Mouse (Mus musculus) testis, adult 2 months (tissue): ENCODE data around the gene Cdc42se2. TPM values are rescaled to one million over a fixed set of nuclear protein-coding genes. Genes with fewer than 3 reads are reported as not detected.

ENCODE experiments used
- H3K27ac ChIP-seq: fragments of 200-500 bp; 2 replicates; pipeline ENCODE4 v1.5.1; 2012; ENCODE audit warnings: low read depth, low read length; ENCODE audit not compliant: control insufficient read depth, insufficient read depth
- H3K27me3 ChIP-seq: fragments of 200-500 bp; 2 replicates; pipeline ENCODE4 v1.6.1; 2012; ENCODE audit warnings: mild to moderate bottlenecking, low read length, moderate library complexity; ENCODE audit not compliant: control insufficient read depth, insufficient read depth
- H3K36me3 ChIP-seq: fragments of 200-500 bp; 2 replicates; pipeline ENCODE4 v1.6.1; 2012; ENCODE audit warnings: mild to moderate bottlenecking, low read length; ENCODE audit not compliant: control insufficient read depth, insufficient read depth
- H3K4me1 ChIP-seq: fragments of 200-500 bp; 2 replicates; pipeline ENCODE4 v1.6.1; 2012; ENCODE audit warnings: low read length; ENCODE audit not compliant: control insufficient read depth, insufficient read depth
- H3K4me3 ChIP-seq: fragments of 200-500 bp; 2 replicates; pipeline ENCODE4 v1.5.1; 2012; ENCODE audit warnings: low read depth, mild to moderate bottlenecking, low read length, moderate library complexity, mixed read lengths; ENCODE audit not compliant: control insufficient read depth
- CTCF ChIP-seq: fragments of 200-500 bp; IDR thresholded peaks from 2 replicates; pipeline ENCODE4 v1.5.1; 2012; ENCODE audit warnings: low read depth, mild to moderate bottlenecking, inconsistent platforms, low read length, moderate library complexity; ENCODE audit not compliant: control insufficient read depth, insufficient read depth, insufficient replicate concordance
- POLR2A ChIP-seq: fragments of 200-500 bp; IDR thresholded peaks from 2 replicates; pipeline ENCODE4 v1.6.1; 2012; ENCODE audit warnings: low read depth, mild to moderate bottlenecking, inconsistent platforms, low read length, moderate library complexity; ENCODE audit not compliant: control insufficient read depth
- polyA plus RNA-seq: library from polyadenylated mRNA; depleted of rRNA; stranded (reverse); fragments of >200 nt; gene quantifications from 2 replicates; pipeline ENCODE4 v1.2.3, GENCODE M21; 2012

The Cdc42se2 gene
- polyA plus RNA-seq, 1 experiment = 27.6 TPM

DNA sequence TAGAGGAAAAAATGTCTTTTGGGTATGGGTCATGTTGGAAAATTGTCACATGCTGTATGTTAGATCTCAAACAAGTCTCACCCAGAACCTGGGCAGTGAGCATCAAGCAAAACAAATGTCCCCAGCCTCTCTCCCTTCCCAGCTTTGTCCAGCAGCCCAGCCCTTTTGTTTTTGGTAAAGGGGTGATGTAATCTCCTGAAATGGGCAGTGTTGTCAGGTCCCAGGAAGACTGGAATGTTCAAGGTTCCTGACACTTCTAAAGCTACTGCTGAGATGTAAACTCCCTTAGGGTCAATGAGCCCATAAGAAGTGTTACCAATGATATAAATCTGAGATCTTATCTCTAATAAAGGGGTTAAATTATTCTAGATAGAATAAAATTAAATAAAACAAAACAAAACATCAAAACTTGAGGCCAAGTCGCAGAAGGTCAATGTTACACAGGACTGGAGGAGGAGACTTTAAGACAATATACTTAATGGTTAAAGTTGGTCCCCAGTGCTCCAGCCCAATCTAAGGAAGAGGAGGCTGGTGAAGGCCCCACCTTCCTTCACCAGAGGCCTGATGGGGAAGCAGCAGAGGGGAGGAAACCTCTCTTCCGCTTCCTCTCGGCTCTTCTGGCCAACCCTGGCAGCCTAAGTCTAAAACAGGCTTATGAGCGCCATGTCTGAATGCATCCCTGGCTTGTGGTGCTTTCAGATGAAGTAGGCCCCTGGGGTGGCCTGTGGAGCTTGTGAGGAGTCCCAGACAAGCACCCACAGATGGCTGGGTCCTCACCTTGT is 76.8 kb downstream of the Cdc42se2 start:
- H3K4me3 ChIP-seq = no peak overlapping the region
- no peaks in the 10 kb centered on the region for H3K36me3 ChIP-seq
- no peak overlapping the region for H3K27ac ChIP-seq
- no peaks in the 10 kb centered on the region for H3K4me1 ChIP-seq
- TF ChIP-seq CTCF = no peak
- no peak for TF ChIP-seq POLR2A
- H3K27me3 ChIP-seq = no peaks in the 10 kb centered on the region

- no peaks in the 10 kb centered on the region for H3K4me1 ChIP-seq
- H3K4me3 ChIP-seq = no peak overlapping the region
- H3K27me3 ChIP-seq = no peaks in the 10 kb centered on the region
- H3K36me3 ChIP-seq = no peaks in the 10 kb centered on the region
- no peak overlapping the region for H3K27ac ChIP-seq
- TF ChIP-seq POLR2A (no peak), CTCF (no peak)
Measured at GRCm38 (mm10) chr11:54709645-54710044, 77.8 kb downstream of the Cdc42se2 start.

DNA sequence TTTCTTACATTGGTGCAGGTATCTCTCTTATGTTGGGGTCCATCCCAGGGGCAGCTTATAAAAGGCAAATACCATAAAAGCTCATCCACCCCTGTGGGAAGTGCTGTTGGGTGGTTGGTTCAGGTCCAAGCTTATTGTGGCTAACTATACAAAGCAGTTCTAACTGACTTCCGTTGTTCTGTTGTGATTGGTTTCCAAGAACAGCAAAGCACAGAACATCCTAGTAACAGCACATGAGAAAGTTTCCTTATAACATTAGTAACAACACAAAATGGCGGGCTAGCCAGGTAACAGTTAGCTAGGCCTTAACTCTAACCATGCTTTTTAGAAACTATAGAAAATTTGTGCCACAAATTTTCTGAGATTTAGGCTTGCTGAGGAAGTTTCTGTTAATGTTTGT is 79.3 kb downstream of the Cdc42se2 start:
- H3K27me3 ChIP-seq = no peaks in the 10 kb centered on the region
- TF ChIP-seq POLR2A (no peak), CTCF (no peak)
- no peaks in the 10 kb centered on the region for H3K4me1 ChIP-seq
- no peaks in the 10 kb centered on the region for H3K36me3 ChIP-seq
- no peak overlapping the region for H3K27ac ChIP-seq
- H3K4me3 ChIP-seq = no peak overlapping the region

DNA sequence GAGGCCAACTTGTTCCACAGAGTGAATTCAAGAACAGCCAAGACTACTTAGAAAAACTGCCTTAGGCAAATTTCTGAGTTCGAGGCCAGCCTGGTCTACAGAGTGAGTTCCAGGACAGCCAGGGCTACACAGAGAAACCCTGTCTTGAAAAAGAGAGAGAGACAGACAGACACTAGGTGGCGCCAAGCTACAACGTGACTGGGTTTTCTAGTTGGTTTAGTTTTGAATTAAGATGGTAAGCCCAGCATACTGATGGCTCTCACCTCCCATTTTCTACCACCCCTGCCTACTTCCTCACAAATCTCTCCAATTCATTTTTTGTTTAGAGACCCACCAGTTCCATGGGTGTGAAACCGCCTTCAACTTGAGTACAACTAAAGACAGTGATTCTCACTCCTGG is 84.2 kb downstream of the Cdc42se2 start:
- H3K4me1 ChIP-seq = no peaks in the 10 kb centered on the region
- no peak for TF ChIP-seq CTCF
- TF ChIP-seq POLR2A = no peak
- no peaks in the 10 kb centered on the region for H3K36me3 ChIP-seq
- no peak overlapping the region for H3K4me3 ChIP-seq
- no peaks in the 10 kb centered on the region for H3K27me3 ChIP-seq
- no peak overlapping the region for H3K27ac ChIP-seq

DNA sequence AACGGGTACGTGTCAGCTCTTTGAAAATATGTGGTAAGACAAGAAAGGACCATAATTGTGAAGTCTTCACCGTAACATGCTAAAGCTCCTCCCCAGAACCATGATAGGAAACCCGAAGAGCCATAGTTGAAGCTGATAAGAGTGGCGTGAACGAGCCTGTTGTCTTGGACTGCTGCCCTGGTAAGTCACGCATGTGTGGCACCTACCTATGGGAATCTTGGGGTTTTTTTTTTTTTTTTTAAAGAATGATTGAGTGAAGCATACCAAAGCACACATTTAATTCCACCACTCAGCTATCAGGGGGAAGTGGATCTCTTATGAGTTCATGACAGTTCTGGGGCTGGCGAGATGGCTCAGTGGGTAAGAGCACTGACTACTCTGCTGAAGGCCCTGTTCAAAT is 85.6 kb downstream of the Cdc42se2 start:
- Histone ChIP-seq H3K27ac (no peak overlapping the region), H3K4me3 (no peak overlapping the region), H3K4me1 (no peaks in the 10 kb centered on the region), H3K36me3 (no peaks in the 10 kb centered on the region), H3K27me3 (no peaks in the 10 kb centered on the region)
- TF ChIP-seq POLR2A (no peak), CTCF (no peak)

GRCm38 (mm10) chr11:54699972-54700371 is 87.5 kb downstream of the Cdc42se2 start:
- H3K27me3 ChIP-seq = no peaks in the 10 kb centered on the region
- H3K4me3 ChIP-seq = no peak overlapping the region
- H3K27ac ChIP-seq = no peak overlapping the region
- H3K4me1 ChIP-seq = no peaks in the 10 kb centered on the region
- TF ChIP-seq CTCF (no peak), POLR2A (no peak)
- no peaks in the 10 kb centered on the region for H3K36me3 ChIP-seq

GRCm38 (mm10) chr11:54698636-54699035 is 88.8 kb downstream of the Cdc42se2 start:
- no peaks in the 10 kb centered on the region for H3K4me1 ChIP-seq
- H3K27ac ChIP-seq = no peak overlapping the region
- TF ChIP-seq CTCF (no peak), POLR2A (no peak)
- H3K4me3 ChIP-seq = no peak overlapping the region
- no peaks in the 10 kb centered on the region for H3K36me3 ChIP-seq
- H3K27me3 ChIP-seq = no peaks in the 10 kb centered on the region

DNA sequence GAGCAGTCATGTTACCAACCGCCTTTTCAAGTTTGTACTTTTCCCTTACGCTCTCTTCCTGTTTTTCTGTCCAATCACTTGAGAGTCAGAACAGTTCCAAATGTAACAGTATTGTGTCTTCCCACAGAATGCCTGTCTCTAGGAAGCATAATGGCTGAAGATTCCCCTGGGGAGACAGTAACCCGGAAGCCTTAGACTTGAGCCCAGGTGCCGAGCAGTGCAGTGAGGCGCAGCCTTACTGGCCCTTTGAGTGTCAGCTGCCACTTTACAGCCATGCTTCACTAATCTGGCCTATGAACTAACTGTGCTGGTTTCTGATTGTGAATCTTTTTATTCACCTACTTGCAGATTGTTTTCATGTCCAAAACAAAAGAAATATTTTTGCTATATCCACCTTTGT is 89.9 kb downstream of the Cdc42se2 start:
- no peaks in the 10 kb centered on the region for H3K36me3 ChIP-seq
- H3K27ac ChIP-seq = no peak overlapping the region
- TF ChIP-seq POLR2A (no peak), CTCF (no peak)
- H3K4me1 ChIP-seq = no peaks in the 10 kb centered on the region
- no peak overlapping the region for H3K4me3 ChIP-seq
- H3K27me3 ChIP-seq = no peaks in the 10 kb centered on the region
